Mouse (Mus musculus): ENCODE data around the gene Cnn1.
"Not testable (repeated sequence)": the region's sequence is repeated elsewhere in the genome, so short reads cannot be mapped to it uniquely, and the experiment has no call there.

Gene Cnn1

GRCm38 (mm10) chr9:22075778-22076177 is 23.2 kb upstream of the Cnn1 start:
- not testable (repeated sequence) for DNase-seq (ENCODE audit: low spot score in 2 of 2)

- no peak for DNase-seq (ENCODE audit: low spot score in 2 of 2)
Measured at GRCm38 (mm10) chr9:22076223-22076622, 22.8 kb upstream of the Cnn1 start.

- no peak for DNase-seq (ENCODE audit: low spot score in 2 of 2)
Measured at GRCm38 (mm10) chr9:22084667-22085021, 14.4 kb upstream of the Cnn1 start.

DNA sequence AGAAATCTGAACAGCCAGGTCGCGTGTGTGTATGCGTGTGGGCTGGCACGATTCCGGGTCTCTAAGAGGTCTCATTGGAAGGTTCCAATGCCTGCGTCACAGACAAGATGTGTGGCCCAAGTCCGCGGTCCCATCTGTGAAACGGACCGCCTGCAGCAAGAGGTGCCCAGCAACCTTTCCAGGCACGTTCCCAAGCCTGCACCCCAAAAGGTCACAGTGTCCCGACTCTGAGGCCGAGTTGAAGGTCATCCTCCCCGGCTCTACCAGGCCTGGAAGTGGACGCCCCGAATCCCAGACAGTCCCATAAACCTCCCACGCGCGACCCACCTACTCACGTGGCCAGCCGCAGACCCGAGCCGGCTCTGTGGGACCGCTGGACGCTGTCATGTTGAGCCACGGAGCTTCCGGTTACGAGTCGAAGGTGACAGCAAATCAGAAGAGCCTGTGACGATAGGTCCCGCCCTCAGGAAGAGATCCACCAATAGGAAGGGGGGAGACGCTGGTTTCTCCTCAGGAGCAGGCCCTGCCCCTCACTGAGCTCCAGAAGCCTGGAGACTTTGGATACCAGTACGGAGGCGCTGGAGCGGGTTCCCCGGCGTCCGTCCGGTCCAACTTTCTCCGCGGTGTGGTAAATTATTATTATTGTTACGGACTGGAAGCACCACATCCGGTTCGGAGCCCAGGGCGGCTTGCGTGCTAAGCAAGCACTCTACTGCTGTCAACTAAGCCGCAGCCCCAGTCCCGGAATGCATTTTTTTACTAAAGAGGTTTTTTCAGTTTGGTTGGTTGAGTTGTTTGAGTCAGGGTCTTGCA is 13.8 kb upstream of the Cnn1 start, which contains the start of gene Ecsit:
Ecsit (minus strand) TSS at position 417 of the 813 bp plus-strand sequence.
- peak; percentile 88 to 91 for DNase-seq (ENCODE audit: low spot score in 2 of 2)

GRCm38 (mm10) chr9:22086012-22086411 is 13.0 kb upstream of the Cnn1 start:
- DNase-seq (ENCODE audit: low spot score in 2 of 2): no peak

DNA sequence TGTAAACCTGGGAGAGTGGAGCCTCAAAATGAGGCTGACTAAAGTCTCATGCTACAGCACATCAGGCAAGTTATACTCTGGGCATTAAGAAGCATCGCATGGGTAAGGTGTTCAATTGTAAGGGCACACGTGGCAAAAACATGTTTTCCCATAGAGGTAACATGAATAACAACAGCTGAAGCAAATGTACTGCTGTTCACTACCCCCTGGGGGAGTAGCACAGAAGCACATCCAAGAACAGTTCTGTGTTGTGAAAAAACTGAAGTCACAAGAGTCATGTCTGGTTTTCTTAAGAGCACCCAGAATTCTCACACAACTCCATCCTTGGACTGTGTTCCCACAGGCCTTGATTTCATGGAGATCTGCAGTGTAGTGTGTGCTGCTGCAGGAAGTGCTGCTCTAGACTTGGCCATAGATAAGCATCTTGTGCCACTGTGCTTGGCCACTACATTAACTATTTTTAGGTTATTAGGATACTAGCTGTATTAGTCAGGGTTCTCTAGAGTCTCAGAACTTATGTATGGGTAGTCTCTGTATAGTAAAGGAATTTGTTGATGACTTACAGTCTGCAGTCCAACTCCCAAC is 11.9 kb upstream of the Cnn1 start:
- DNase-seq (ENCODE audit: low spot score in 2 of 2): no peak

GRCm38 (mm10) chr9:22089281-22089680 is 9.7 kb upstream of the Cnn1 start:
- no peak for DNase-seq (ENCODE audit: low spot score in 2 of 2)

DNA sequence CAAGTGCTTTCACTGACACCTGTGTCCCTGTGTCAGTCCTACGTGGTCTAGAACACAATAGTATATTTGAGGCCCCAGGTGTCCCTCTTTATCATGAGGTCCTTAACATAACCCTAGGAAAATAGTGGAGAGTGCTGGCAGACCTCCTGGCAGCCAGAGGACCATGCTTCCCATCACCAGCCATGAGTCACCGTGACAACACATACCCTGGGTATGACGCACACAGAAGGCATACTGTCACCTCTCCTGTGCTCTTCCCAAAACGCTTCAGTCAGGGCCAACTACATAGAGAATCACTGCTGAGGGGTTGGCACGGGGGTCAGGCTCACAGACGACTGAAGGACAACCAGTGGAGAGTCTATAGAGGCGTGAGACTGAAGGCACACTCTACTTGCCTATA is 9.0 kb upstream of the Cnn1 start:
- no peak for DNase-seq (ENCODE audit: low spot score in 2 of 2)

GRCm38 (mm10) chr9:22092746-22093145 is 6.3 kb upstream of the Cnn1 start:
- no peak for DNase-seq (ENCODE audit: low spot score in 2 of 2)

GRCm38 (mm10) chr9:22095854-22096307 is 3.1 kb upstream of the Cnn1 start:
- DNase-seq (ENCODE audit: low spot score in 2 of 2): peak; percentile 42 to 69

DNA sequence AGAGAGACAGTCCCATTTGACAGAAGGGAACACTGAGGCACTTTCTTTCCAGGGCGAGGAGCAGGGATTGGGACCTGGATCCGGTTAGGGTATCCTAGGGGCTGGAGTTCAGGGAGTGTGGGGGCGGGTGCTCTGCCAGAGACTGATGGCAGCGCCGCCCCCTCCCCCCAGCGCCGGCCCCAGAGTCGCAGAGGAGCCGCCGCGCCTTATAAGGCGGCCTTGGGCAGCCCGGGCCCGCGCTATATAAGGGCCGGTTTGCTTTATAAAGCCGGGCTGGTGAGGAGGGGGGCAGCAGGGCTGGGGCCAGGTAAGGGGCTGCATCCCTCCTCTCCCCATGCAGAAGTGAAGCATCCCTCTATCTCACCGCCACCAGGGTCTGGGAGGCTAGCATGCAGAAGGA is 906 bp downstream of the Cnn1 start:
- no peak for DNase-seq (ENCODE audit: low spot score in 2 of 2)

GRCm38 (mm10) chr9:22108194-22108593 is 9.2 kb downstream of the Cnn1 start:
- no peak for DNase-seq (ENCODE audit: low spot score in 2 of 2)

DNA sequence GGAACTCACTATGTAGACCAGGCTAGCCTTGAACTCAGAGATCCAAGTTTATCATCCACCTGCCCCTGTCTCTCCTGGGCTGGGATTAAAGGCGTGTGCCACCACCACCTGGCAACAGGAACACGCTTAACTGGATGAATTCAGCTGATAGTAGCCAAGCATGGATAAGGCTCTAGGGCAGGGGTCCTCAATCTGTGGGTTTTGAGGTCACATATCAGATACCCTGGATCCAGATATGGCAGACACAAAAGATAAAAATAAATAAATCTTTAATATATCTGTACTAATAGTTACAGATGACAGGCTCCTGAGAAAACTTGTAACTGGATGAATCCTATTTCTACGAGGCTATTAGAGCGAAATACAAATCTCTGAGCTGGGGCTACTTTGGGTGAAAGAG is 16.6 kb downstream of the Cnn1 start:
- no peak for DNase-seq (ENCODE audit: low spot score in 2 of 2)

GRCm38 (mm10) chr9:22116086-22116485 is 17.1 kb downstream of the Cnn1 start:
- no peak for DNase-seq (ENCODE audit: low spot score in 2 of 2)

DNA sequence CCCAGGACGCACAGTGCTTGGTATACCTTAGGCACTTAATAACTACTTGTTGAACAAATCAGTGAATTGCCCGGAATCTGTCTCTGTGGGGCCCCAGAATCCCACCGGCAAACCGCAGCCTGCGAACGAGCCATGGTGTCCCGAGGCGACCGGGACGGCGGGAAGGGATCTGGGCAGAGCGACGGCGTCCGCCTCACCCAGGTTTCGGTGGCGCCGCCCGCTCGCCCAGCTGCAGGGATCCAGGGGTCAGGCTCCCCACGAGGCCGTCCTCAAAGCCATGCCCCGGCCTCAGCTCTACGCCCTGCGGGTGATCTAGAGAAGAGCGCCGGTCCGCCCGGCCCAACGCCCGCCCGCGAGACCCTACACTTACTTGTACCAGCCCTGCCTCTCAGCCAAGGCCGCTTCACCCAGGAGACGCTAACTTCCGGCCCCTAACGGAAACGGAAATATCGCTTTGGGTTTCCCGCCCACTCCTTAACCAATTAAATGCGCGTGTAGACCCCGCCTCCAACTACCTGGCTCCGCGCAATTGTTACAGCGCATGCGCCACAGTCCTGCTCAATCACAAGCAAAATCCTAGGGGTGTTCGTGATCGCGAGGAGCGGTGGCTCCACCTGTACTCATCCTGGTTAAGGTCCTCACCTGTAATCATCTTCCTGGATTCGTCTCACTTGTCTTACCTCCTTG is 17.9 kb downstream of the Cnn1 start, which contains the start of gene Elof1:
Elof1 (minus strand) TSS at position 433 of the 687 bp plus-strand sequence.
- DNase-seq (ENCODE audit: low spot score in 2 of 2): peak; percentile 79 to 91

- peak in 1 of 2 experiments; percentile 27 for DNase-seq (ENCODE audit: low spot score in 2 of 2)
Measured at GRCm38 (mm10) chr9:22117754-22118456, 18.9 kb downstream of the Cnn1 start.

DNA sequence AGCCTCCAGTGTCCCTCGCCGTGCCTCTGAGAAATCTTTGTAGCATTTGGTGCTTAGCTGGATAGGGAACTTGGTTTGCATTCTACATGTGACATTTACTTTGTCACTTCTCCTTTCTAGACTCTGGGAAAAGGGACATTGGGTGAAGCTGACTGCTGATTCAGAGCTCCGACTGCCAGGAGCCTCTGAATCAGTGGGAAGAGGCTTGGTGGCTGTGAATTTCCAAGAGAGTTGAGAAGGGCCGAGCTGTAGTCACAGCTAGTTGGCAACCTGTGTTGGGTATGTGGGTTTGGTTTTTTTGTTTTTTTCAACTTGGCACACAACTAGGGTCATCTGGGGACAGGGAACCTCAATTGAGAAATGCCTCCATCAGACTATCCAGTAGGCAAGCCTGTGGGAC is 20.5 kb downstream of the Cnn1 start:
- no peak for DNase-seq (ENCODE audit: low spot score in 2 of 2)

DNA sequence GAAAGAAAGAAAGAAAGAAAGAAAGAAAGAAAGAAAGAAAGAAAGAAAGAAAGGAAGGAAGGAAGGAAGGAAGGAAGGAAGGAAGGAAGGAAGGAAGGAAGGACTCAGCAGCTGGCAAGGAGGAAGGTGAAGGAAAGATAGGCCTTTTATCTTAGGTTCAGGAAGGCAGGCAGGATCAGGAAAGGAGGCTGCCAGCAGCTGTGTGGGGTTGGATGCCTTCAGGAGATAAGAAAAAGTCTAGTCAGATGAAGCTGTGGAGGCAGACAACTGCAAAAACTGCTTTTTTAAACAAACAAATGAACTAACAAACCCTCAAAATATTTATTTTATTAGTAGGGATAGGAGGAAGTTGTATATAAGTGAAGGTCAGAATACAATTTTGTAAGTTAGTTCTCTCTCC is 22.5 kb downstream of the Cnn1 start:
- DNase-seq (ENCODE audit: low spot score in 2 of 2): no peak

DNA sequence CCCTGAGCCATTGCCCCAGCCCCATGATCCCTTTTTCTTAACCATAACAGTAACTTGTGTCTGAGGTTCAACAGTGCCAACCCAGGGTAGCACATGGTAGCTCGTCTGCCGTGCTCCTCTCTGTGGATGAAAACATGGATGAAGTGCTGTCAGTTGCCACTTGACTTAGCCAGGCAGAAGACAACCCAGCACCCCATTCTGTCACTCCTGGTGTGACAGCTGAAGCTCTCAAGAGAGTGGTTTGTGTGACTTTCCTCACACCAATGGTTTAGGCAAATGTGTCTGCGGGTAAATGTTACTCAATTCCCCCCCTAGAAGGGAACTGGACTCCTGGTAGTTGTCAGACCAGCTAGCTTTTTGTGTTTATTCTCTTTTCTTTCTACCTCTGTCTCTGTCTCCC is 23.0 kb downstream of the Cnn1 start:
- DNase-seq (ENCODE audit: low spot score in 2 of 2): no peak

- no peak for DNase-seq (ENCODE audit: low spot score in 2 of 2)
Measured at GRCm38 (mm10) chr9:22123069-22123609, 24.1 kb downstream of the Cnn1 start.

GRCm38 (mm10) chr9:22124169-22124568 is 25.2 kb downstream of the Cnn1 start:
- DNase-seq (ENCODE audit: low spot score in 2 of 2): no peak

Data from frontal cortex, postnatal 25 days (tissue).